Mouse (Mus musculus): Measurements from ENCODE around the gene Tnfaip2. TPM values are rescaled to one million over a fixed set of nuclear protein-coding genes. Genes with fewer than 3 reads are reported as not detected.

Gene Tnfaip2
- polyA plus RNA-seq, 1 experiment = 16.4 TPM

- Histone ChIP-seq H3K36me3 (ENCODE audit: control insufficient read depth, insufficient read depth, low read length) (no peaks in the 10 kb centered on the region), H3K4me3 (ENCODE audit: low read depth, low read length) (peak overlapping the region; percentile 53), H3K27me3 (ENCODE audit: control insufficient read depth, insufficient read depth, low read length) (peaks cover 42% of the 10 kb centered on the region), H3K27ac (ENCODE audit: insufficient read depth, low read depth, low read length) (no peak overlapping the region), H3K4me1 (ENCODE audit: control insufficient read depth, insufficient read depth, insufficient read length, low read length) (peaks cover 5% of the 10 kb centered on the region)
- TF ChIP-seq CTCF (IDR thresholded peaks at IDR 0.05; ENCODE audit: extremely low read depth, insufficient read length, insufficient replicate concordance, low read depth, low read length) = no peak
- TF ChIP-seq POLR2A (IDR thresholded peaks at IDR 0.05; ENCODE audit: low read depth, low read length) = no peak
- WGBS = 2% methylated on average over 63 of the region's 63 CpGs
Measured at GRCm38 (mm10) chr12:111485046-111485651, 42.9 kb downstream of the Tnfaip2 start.

- WGBS = 3% methylated on average over 55 of the region's 58 CpGs
- TF ChIP-seq POLR2A (IDR thresholded peaks at IDR 0.05; ENCODE audit: low read depth, low read length) (no peak), CTCF (IDR thresholded peaks at IDR 0.05; ENCODE audit: extremely low read depth, insufficient read length, insufficient replicate concordance, low read depth, low read length) (no peak)
- peak within 1 kb of the TSS; percentile 53 for H3K4me3 ChIP-seq (ENCODE audit: low read depth, low read length)
- H3K4me1 ChIP-seq (ENCODE audit: control insufficient read depth, insufficient read depth, insufficient read length, low read length) = peaks cover 5% of the 10 kb centered on the region
- no peak within 1 kb of the TSS for H3K27ac ChIP-seq (ENCODE audit: insufficient read depth, low read depth, low read length)
- H3K36me3 ChIP-seq (ENCODE audit: control insufficient read depth, insufficient read depth, low read length) = no peaks in the 10 kb centered on the region
- H3K27me3 ChIP-seq (ENCODE audit: control insufficient read depth, insufficient read depth, low read length) = peaks cover 42% of the 10 kb centered on the region
Measured at GRCm38 (mm10) chr12:111485652-111486306, 43.5 kb downstream of the Tnfaip2 start, which contains the start of gene Gm266. Gene Gm266 (minus strand): TSS chr12:111485823.

- WGBS = 16% methylated on average over 12 of the region's 12 CpGs
- TF ChIP-seq POLR2A (IDR thresholded peaks at IDR 0.05; ENCODE audit: low read depth, low read length) (no peak), CTCF (IDR thresholded peaks at IDR 0.05; ENCODE audit: extremely low read depth, insufficient read length, insufficient replicate concordance, low read depth, low read length) (no peak)
- Histone ChIP-seq H3K4me3 (ENCODE audit: low read depth, low read length) (no peak overlapping the region), H3K27me3 (ENCODE audit: control insufficient read depth, insufficient read depth, low read length) (peaks cover 42% of the 10 kb centered on the region), H3K36me3 (ENCODE audit: control insufficient read depth, insufficient read depth, low read length) (no peaks in the 10 kb centered on the region), H3K27ac (ENCODE audit: insufficient read depth, low read depth, low read length) (no peak overlapping the region), H3K4me1 (ENCODE audit: control insufficient read depth, insufficient read depth, insufficient read length, low read length) (peaks cover 5% of the 10 kb centered on the region)
Measured at GRCm38 (mm10) chr12:111486455-111486854, 44.2 kb downstream of the Tnfaip2 start.

GRCm38 (mm10) chr12:111489261-111489865 lies 47.1 kb downstream of the Tnfaip2 start:
- Histone ChIP-seq H3K4me3 (ENCODE audit: low read depth, low read length) (no peak overlapping the region), H3K4me1 (ENCODE audit: control insufficient read depth, insufficient read depth, insufficient read length, low read length) (peaks cover 5% of the 10 kb centered on the region), H3K27ac (ENCODE audit: insufficient read depth, low read depth, low read length) (no peak overlapping the region), H3K36me3 (ENCODE audit: control insufficient read depth, insufficient read depth, low read length) (no peaks in the 10 kb centered on the region), H3K27me3 (ENCODE audit: control insufficient read depth, insufficient read depth, low read length) (peaks cover 39% of the 10 kb centered on the region)
- WGBS = 47% methylated on average over 11 of the region's 11 CpGs
- no peak for TF ChIP-seq POLR2A (IDR thresholded peaks at IDR 0.05; ENCODE audit: low read depth, low read length)
- no peak for TF ChIP-seq CTCF (IDR thresholded peaks at IDR 0.05; ENCODE audit: extremely low read depth, insufficient read length, insufficient replicate concordance, low read depth, low read length)

GRCm38 (mm10) chr12:111494931-111495330 lies 52.7 kb downstream of the Tnfaip2 start:
- no peak for TF ChIP-seq CTCF (IDR thresholded peaks at IDR 0.05; ENCODE audit: extremely low read depth, insufficient read length, insufficient replicate concordance, low read depth, low read length)
- TF ChIP-seq POLR2A (IDR thresholded peaks at IDR 0.05; ENCODE audit: low read depth, low read length) = no peak
- no peak overlapping the region for H3K27ac ChIP-seq (ENCODE audit: insufficient read depth, low read depth, low read length)
- no peaks in the 10 kb centered on the region for H3K4me1 ChIP-seq (ENCODE audit: control insufficient read depth, insufficient read depth, insufficient read length, low read length)
- H3K36me3 ChIP-seq (ENCODE audit: control insufficient read depth, insufficient read depth, low read length) = no peaks in the 10 kb centered on the region
- WGBS = 63% methylated on average over 4 of the region's 4 CpGs
- no peak overlapping the region for H3K4me3 ChIP-seq (ENCODE audit: low read depth, low read length)
- H3K27me3 ChIP-seq (ENCODE audit: control insufficient read depth, insufficient read depth, low read length) = peaks cover 2% of the 10 kb centered on the region

- H3K4me1 ChIP-seq (ENCODE audit: control insufficient read depth, insufficient read depth, insufficient read length, low read length) = no peaks in the 10 kb centered on the region
- H3K4me3 ChIP-seq (ENCODE audit: low read depth, low read length) = no peak overlapping the region
- peaks cover 2% of the 10 kb centered on the region; the same call in 1 of the 2 replicates for H3K27me3 ChIP-seq (ENCODE audit: control insufficient read depth, insufficient read depth, low read length)
- H3K36me3 ChIP-seq (ENCODE audit: control insufficient read depth, insufficient read depth, low read length) = no peaks in the 10 kb centered on the region
- H3K27ac ChIP-seq (ENCODE audit: insufficient read depth, low read depth, low read length) = no peak overlapping the region
- WGBS = 50% methylated on average over 2 of the region's 2 CpGs
- no peak for TF ChIP-seq POLR2A (IDR thresholded peaks at IDR 0.05; ENCODE audit: low read depth, low read length)
- peak; percentile 49; the same call in 1 of the 2 replicates for TF ChIP-seq CTCF (IDR thresholded peaks at IDR 0.05; ENCODE audit: extremely low read depth, insufficient read length, insufficient replicate concordance, low read depth, low read length)
Measured at GRCm38 (mm10) chr12:111497076-111497475, 54.8 kb downstream of the Tnfaip2 start.

GRCm38 (mm10) chr12:111499617-111500016 lies 57.3 kb downstream of the Tnfaip2 start:
- TF ChIP-seq CTCF (IDR thresholded peaks at IDR 0.05; ENCODE audit: extremely low read depth, insufficient read length, insufficient replicate concordance, low read depth, low read length) = no peak
- TF ChIP-seq POLR2A (IDR thresholded peaks at IDR 0.05; ENCODE audit: low read depth, low read length) = no peak
- WGBS = 60% methylated on average over 5 of the region's 5 CpGs

More at GRCm38 (mm10) chr12:111499617-111500016, 57.3 kb downstream of the Tnfaip2 start:
- no peak overlapping the region for H3K27ac ChIP-seq (ENCODE audit: insufficient read depth, low read depth, low read length)
- H3K36me3 ChIP-seq (ENCODE audit: control insufficient read depth, insufficient read depth, low read length) = no peaks in the 10 kb centered on the region
- H3K4me1 ChIP-seq (ENCODE audit: control insufficient read depth, insufficient read depth, insufficient read length, low read length) = no peaks in the 10 kb centered on the region
- no peaks in the 10 kb centered on the region for H3K27me3 ChIP-seq (ENCODE audit: control insufficient read depth, insufficient read depth, low read length)
- H3K4me3 ChIP-seq (ENCODE audit: low read depth, low read length) = no peak overlapping the region

Measured in small intestine, adult 2 months (tissue).